ENCODE assay signal across 9 mouse cellular contexts in the genomic region with DNA sequence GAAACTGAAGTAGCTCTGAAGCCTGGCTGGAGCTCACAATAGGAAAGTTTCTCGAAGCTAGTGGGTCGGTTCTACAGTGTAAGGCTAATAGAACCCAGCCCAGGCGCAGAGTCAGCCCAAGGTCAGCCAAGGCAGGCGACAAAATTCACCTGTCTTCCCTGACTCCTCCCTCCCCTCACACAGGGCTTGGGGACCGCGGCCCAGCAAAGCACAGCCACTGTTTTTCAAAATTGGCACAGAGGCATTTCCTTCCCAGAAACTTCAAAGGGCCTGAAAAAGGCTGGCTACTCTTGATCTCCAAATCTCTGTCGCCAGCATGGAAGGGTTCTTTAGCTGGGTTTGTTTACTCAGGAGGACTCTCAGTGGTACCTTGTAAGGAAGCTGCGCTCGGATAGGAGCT. TPM values are rescaled to one million over a fixed set of nuclear protein-coding genes. Genes with fewer than 3 reads are reported as not detected.
A peak's percentile ranks its signal among the peaks of the same experiment; 100 is the strongest.
DNase-seq lines count a peak whose midpoint lies in the region; ATAC-seq lines count a peak whose summit lies in the region.
"Had no signal": no experiment of that assay in that cellular context is flagged by ENCODE, and none has a peak within 500 bp of the region (broad histone marks: within the 10 kb centered on the region; RNA-seq: fewer than 3 reads in every experiment).

No protein-coding gene starts in this region.

- no peak overlapping the region for H3K9ac ChIP-seq in forebrain, embryonic 13.5 days
- H3K9ac ChIP-seq in forebrain, embryonic 15.5 days (replicated peaks) = no peak overlapping the region
- H3K9ac ChIP-seq in intestine, embryonic 16.5 days (ENCODE audit: low read depth, low read length) = no peak overlapping the region
- no peak overlapping the region for H3K9ac ChIP-seq in midbrain, embryonic 13.5 days (replicated peaks)

- 4% methylated on average over 9 of the region's 9 CpGs for WGBS in forebrain, embryonic 13.5 days
- 5% methylated on average over 9 of the region's 9 CpGs for WGBS in forebrain, embryonic 15.5 days
- WGBS in intestine, embryonic 16.5 days = 5% methylated on average over 9 of the region's 9 CpGs
- WGBS in midbrain, embryonic 13.5 days = 3% methylated on average over 9 of the region's 9 CpGs

- H3K4me2 ChIP-seq in forebrain, embryonic 13.5 days = no peak overlapping the region; the same call in 1 of the 2 replicates
- H3K4me2 ChIP-seq in forebrain, embryonic 15.5 days (replicated peaks) = no peak overlapping the region
- peak overlapping the region; percentile 69; the same call in 1 of the 2 replicates for H3K4me2 ChIP-seq in intestine, embryonic 16.5 days (ENCODE audit: low read depth, low read length)
- peak overlapping the region; percentile 88; the same call in 1 of the 2 replicates for H3K4me2 ChIP-seq in midbrain, embryonic 13.5 days (replicated peaks)

- intact Hi-C loops in left cerebral cortex, postnatal 10 days (cut with DNase I) = no loop called here

- 0 out of 2 replicates have a peak overlapping the region, but pooled peaks have one; percentile 38 for H3K4me3 ChIP-seq in forebrain, embryonic 13.5 days
- no peak overlapping the region for H3K4me3 ChIP-seq in forebrain, embryonic 15.5 days
- 0 out of 2 replicates have a peak overlapping the region, but pooled peaks have one; percentile 13 for H3K4me3 ChIP-seq in brown adipose tissue, adult 24 weeks (ENCODE audit: insufficient read depth, low read depth, low read length)
- no peak overlapping the region; the same call in 1 of the 2 replicates for H3K4me3 ChIP-seq in intestine, embryonic 16.5 days (ENCODE audit: low read length)
- peak overlapping the region; percentile 49; the same call in 1 of the 2 replicates for H3K4me3 ChIP-seq in midbrain, embryonic 13.5 days (replicated peaks)

- peaks cover 8% of the 10 kb centered on the region for H3K4me1 ChIP-seq in forebrain, embryonic 13.5 days
- H3K4me1 ChIP-seq in forebrain, embryonic 15.5 days = peaks cover 10% of the 10 kb centered on the region
- peaks cover 4% of the 10 kb centered on the region; the same call in 1 of the 2 replicates for H3K4me1 ChIP-seq in brown adipose tissue, adult 24 weeks (ENCODE audit: control insufficient read depth, insufficient read depth, insufficient read length, low read length)
- H3K4me1 ChIP-seq in intestine, embryonic 16.5 days (ENCODE audit: control insufficient read depth, insufficient read depth, low read length) = peaks cover 6% of the 10 kb centered on the region; the same call in 1 of the 2 replicates
- H3K4me1 ChIP-seq in midbrain, embryonic 13.5 days (replicated peaks) = peaks cover 12% of the 10 kb centered on the region

- DNase-seq in cerebellum, adult 11 months = no peak
- no peak for DNase-seq in left cerebral cortex, postnatal 10 days (ENCODE audit: extremely low spot score in 1 of 2, low spot score in 2 of 2)
- no peak for DNase-seq in spleen, adult 18-20 months

- H3K27me3 ChIP-seq in forebrain, embryonic 13.5 days = peaks cover 72% of the 10 kb centered on the region
- H3K27me3 ChIP-seq in forebrain, embryonic 15.5 days = peaks cover 49% of the 10 kb centered on the region
- peaks cover 34% of the 10 kb centered on the region for H3K27me3 ChIP-seq in intestine, embryonic 16.5 days (replicated peaks; ENCODE audit: control insufficient read depth, insufficient read depth, low read length)
- H3K27me3 ChIP-seq in midbrain, embryonic 13.5 days = peaks cover 56% of the 10 kb centered on the region

- H3K27ac ChIP-seq in forebrain, embryonic 13.5 days = no peak overlapping the region
- no peak overlapping the region for H3K27ac ChIP-seq in forebrain, embryonic 15.5 days (replicated peaks)
- no peak overlapping the region for H3K27ac ChIP-seq in brown adipose tissue, adult 24 weeks (replicated peaks; ENCODE audit: low read depth, low read length)
- H3K27ac ChIP-seq in intestine, embryonic 16.5 days (ENCODE audit: low read length) = no peak overlapping the region
- H3K27ac ChIP-seq in midbrain, embryonic 13.5 days = no peak overlapping the region
- H3K27ac ChIP-seq: macrophage had no signal

- no peaks in the 10 kb centered on the region for H3K36me3 ChIP-seq in forebrain, embryonic 13.5 days (ENCODE audit: poor library complexity, severe bottlenecking)
- no peaks in the 10 kb centered on the region for H3K36me3 ChIP-seq in forebrain, embryonic 15.5 days
- no peaks in the 10 kb centered on the region for H3K36me3 ChIP-seq in intestine, embryonic 16.5 days (ENCODE audit: control insufficient read depth, insufficient read depth, low read length)
- H3K36me3 ChIP-seq in midbrain, embryonic 13.5 days = no peaks in the 10 kb centered on the region

- no peaks in the 10 kb centered on the region for H3K9me3 ChIP-seq in forebrain, embryonic 13.5 days (replicated peaks)
- H3K9me3 ChIP-seq in forebrain, embryonic 15.5 days = no peaks in the 10 kb centered on the region
- no peaks in the 10 kb centered on the region for H3K9me3 ChIP-seq in intestine, embryonic 16.5 days (ENCODE audit: control insufficient read depth, low read length)
- H3K9me3 ChIP-seq in midbrain, embryonic 13.5 days = no peaks in the 10 kb centered on the region

- no peak for ATAC-seq in forebrain, embryonic 13.5 days
- ATAC-seq in forebrain, embryonic 15.5 days (replicated peaks) = no peak
- no peak for ATAC-seq in intestine, embryonic 16.5 days
- ATAC-seq in midbrain, embryonic 13.5 days = no peak

RNA-seq across cellular contexts. Expression of a gene that starts 1.1 kb away (rescaled TPM):
- 0.77 and 1.2 TPM in 2 replicates for polyA plus RNA-seq in forebrain, embryonic 13.5 days (2015; fragmentation: Nextera tagmentation; extraction: Ambion mirVana)
- 1.0 and 1.4 TPM in 2 replicates for polyA plus RNA-seq in forebrain, embryonic 15.5 days (2015; fragmentation: Nextera tagmentation; extraction: Ambion mirVana)
- 1.5 TPM in 2 replicates for polyA plus RNA-seq in brown adipose tissue, adult 24 weeks (2012; ENCODE audit: insufficient read depth, insufficient read length, missing spikeins)
- 0.65 and 1.3 TPM in 2 replicates for polyA plus RNA-seq in intestine, embryonic 16.5 days (2015; fragmentation: Nextera tagmentation; extraction: Ambion mirVana)
- 0.89 and 1.4 TPM in 2 replicates for polyA plus RNA-seq in midbrain, embryonic 13.5 days (2015; fragmentation: Nextera tagmentation; extraction: Ambion mirVana)
- 1 to 10 TPM; 3.9 to 7.9 TPM for total RNA-seq in left cerebral cortex, postnatal 10 days (2021)
- polyA plus RNA-seq: macrophage had no signal

Comparison
In these comparisons a context has a peak if more than half of its experiments do, and no peak if none do; other contexts are left out.
1. H3K4me3 ChIP-seq: peak in forebrain, embryonic 13.5 days (single experiment), brown adipose tissue, adult 24 weeks (single experiment) and midbrain, embryonic 13.5 days (single experiment); none in forebrain, embryonic 15.5 days (single experiment) and intestine, embryonic 16.5 days (single experiment).
2. H3K4me2 ChIP-seq: peak in intestine, embryonic 16.5 days (single experiment) and midbrain, embryonic 13.5 days (single experiment); none in forebrain, embryonic 13.5 days (single experiment) and forebrain, embryonic 15.5 days (single experiment).